Mouse (Mus musculus): ENCODE results near the gene Lrrn2.

Gene Lrrn2

GRCm38 (mm10) chr1:132880161-132881005 lies at the start of gene Lrrn2:
TSS of gene Lrrn2 (plus strand) at chr1:132880273.
- peak; percentile 71 to 74 for DNase-seq (ENCODE audit: low spot score in 2 of 2)

GRCm38 (mm10) chr1:132831963-132832362 lies 48.1 kb upstream of the Lrrn2 start:
- no peak for DNase-seq (ENCODE audit: low spot score in 2 of 2)

- no peak for DNase-seq (ENCODE audit: low spot score in 2 of 2)
Measured at GRCm38 (mm10) chr1:132834037-132834436, 46.0 kb upstream of the Lrrn2 start.

GRCm38 (mm10) chr1:132836895-132837294 lies 43.2 kb upstream of the Lrrn2 start:
- peak; percentile 44 to 51 for DNase-seq (ENCODE audit: low spot score in 2 of 2)

GRCm38 (mm10) chr1:132837691-132838090 lies 42.4 kb upstream of the Lrrn2 start:
- DNase-seq (ENCODE audit: low spot score in 2 of 2): no peak

- DNase-seq (ENCODE audit: low spot score in 2 of 2): no peak
Measured at GRCm38 (mm10) chr1:132838371-132838770, 41.7 kb upstream of the Lrrn2 start.

- no peak for DNase-seq (ENCODE audit: low spot score in 2 of 2)
Measured at GRCm38 (mm10) chr1:132843612-132844011, 36.5 kb upstream of the Lrrn2 start.

- peak in 1 of 2 experiments; percentile 58 for DNase-seq (ENCODE audit: low spot score in 2 of 2)
Measured at GRCm38 (mm10) chr1:132844088-132844804, 35.8 kb upstream of the Lrrn2 start.

GRCm38 (mm10) chr1:132845766-132846165 lies 34.3 kb upstream of the Lrrn2 start:
- no peak for DNase-seq (ENCODE audit: low spot score in 2 of 2)

GRCm38 (mm10) chr1:132850809-132851208 lies 29.3 kb upstream of the Lrrn2 start:
- no peak for DNase-seq (ENCODE audit: low spot score in 2 of 2)

- no peak for DNase-seq (ENCODE audit: low spot score in 2 of 2)
Measured at GRCm38 (mm10) chr1:132851296-132851695, 28.8 kb upstream of the Lrrn2 start.

- DNase-seq (ENCODE audit: low spot score in 2 of 2): no peak
Measured at GRCm38 (mm10) chr1:132851771-132852170, 28.3 kb upstream of the Lrrn2 start.

- DNase-seq (ENCODE audit: low spot score in 2 of 2): peak; percentile 46 to 48
Measured at GRCm38 (mm10) chr1:132853312-132853711, 26.8 kb upstream of the Lrrn2 start.

- peak; percentile 46 to 65 for DNase-seq (ENCODE audit: low spot score in 2 of 2)
Measured at GRCm38 (mm10) chr1:132858516-132859383, 21.3 kb upstream of the Lrrn2 start.

- no peak for DNase-seq (ENCODE audit: low spot score in 2 of 2)
Measured at GRCm38 (mm10) chr1:132864220-132864619, 15.9 kb upstream of the Lrrn2 start.

- no peak for DNase-seq (ENCODE audit: low spot score in 2 of 2)
Measured at GRCm38 (mm10) chr1:132865585-132865984, 14.5 kb upstream of the Lrrn2 start.

GRCm38 (mm10) chr1:132870327-132870726 lies 9.7 kb upstream of the Lrrn2 start:
- no peak for DNase-seq (ENCODE audit: low spot score in 2 of 2)

GRCm38 (mm10) chr1:132878951-132879610 lies 992 bp upstream of the Lrrn2 start:
- no peak for DNase-seq (ENCODE audit: low spot score in 2 of 2)

GRCm38 (mm10) chr1:132879801-132880160 lies 292 bp upstream of the Lrrn2 start:
- DNase-seq (ENCODE audit: low spot score in 2 of 2): no peak

- peak; percentile 69 to 76 for DNase-seq (ENCODE audit: low spot score in 2 of 2)
Measured at GRCm38 (mm10) chr1:132881041-132881761, 1.1 kb downstream of the Lrrn2 start.

GRCm38 (mm10) chr1:132881836-132882235 lies 1.8 kb downstream of the Lrrn2 start:
- no peak for DNase-seq (ENCODE audit: low spot score in 2 of 2)

All from right cerebral cortex, adult 2 months (tissue).